Mouse (Mus musculus) myocyte (in vitro differentiated cells): ENCODE results near the gene Rbm28.

Experiments used
- CEBPB ChIP-seq: IDR thresholded peaks from 2 replicates; pipeline ENCODE4 v1.6.1; 2011; ENCODE audit warnings: mild to moderate bottlenecking, moderate library complexity; ENCODE audit not compliant: poor library complexity, insufficient read depth, severe bottlenecking
- MYOG ChIP-seq, 3 experiments: IDR thresholded peaks; one replicate each; pipeline ENCODE4 v1.6.1; 2011; ENCODE audit warnings: control low read depth in 2 of 3, low read depth in 2 of 3, mild to moderate bottlenecking in 2 of 3; ENCODE audit not compliant: insufficient read length in 2 of 3, control insufficient read depth in 1 of 3, insufficient read depth in 1 of 3
- SRF ChIP-seq: IDR thresholded peaks from one replicate; pipeline ENCODE4 v1.6.1; 2011; ENCODE audit warnings: low read depth; ENCODE audit not compliant: control insufficient read depth, insufficient read length

- no peak for TF ChIP-seq CEBPB
- no peak for TF ChIP-seq MYOG (IDR thresholded peaks at IDR 0.05; ENCODE audit: control insufficient read depth in 1 of 3, insufficient read depth in 1 of 3, insufficient read length in 2 of 3, low read depth in 2 of 3)
- TF ChIP-seq SRF, result no peak
Observed at GRCm38 (mm10) chr6:29200496-29200895, 35.7 kb upstream of the Rbm28 start.
